Mouse (Mus musculus): ENCODE measurements around the gene Ncapd2. TPM values are rescaled to one million over a fixed set of nuclear protein-coding genes. Genes with fewer than 3 reads are reported as not detected.
A peak's percentile ranks its signal among the peaks of the same experiment; 100 is the strongest.

Gene Ncapd2
- polyA plus RNA-seq, 1 experiment from 2014 or later, result 5.9 TPM

- peaks cover 7% of the 10 kb centered on the region; the same call in 1 of the 2 replicates for H3K4me1 ChIP-seq (ENCODE audit: insufficient read depth, low read depth, low read length)
- TF ChIP-seq CTCF (IDR thresholded peaks at IDR 0.05), result no peak
- peak; percentile 20 for TF ChIP-seq EP300 (IDR thresholded peaks at IDR 0.05)
- H3K4me3 ChIP-seq (ENCODE audit: low read depth, low read length), result no peak overlapping the region
- 0 out of 2 replicates have a peak, but pooled peaks cover 7% of the 10 kb centered on the region for H3K36me3 ChIP-seq (ENCODE audit: insufficient read depth, low read length)
- DNase-seq (ENCODE audit: low spot score), result peak; percentile 74
- no peaks in the 10 kb centered on the region for H3K27me3 ChIP-seq (replicated peaks; ENCODE audit: insufficient read depth, low read length)
- ATAC-seq, result peak; percentile 18; the same call in 1 of the 2 replicates
- no peak overlapping the region for H3K4me2 ChIP-seq (replicated peaks; ENCODE audit: low read depth, low read length)
- WGBS, result 24% methylated on average over 22 of the region's 22 CpGs
- no peaks in the 10 kb centered on the region for H3K9me3 ChIP-seq (ENCODE audit: low read length)
- H3K27ac ChIP-seq (ENCODE audit: low read length), result 0 out of 2 replicates have a peak overlapping the region, but pooled peaks have one; percentile 38
- no peak overlapping the region for H3K9ac ChIP-seq (replicated peaks; ENCODE audit: low read depth)
Measured at GRCm38 (mm10) chr6:125160854-125161760, 30.4 kb downstream of the Ncapd2 start.

- no peak overlapping the region for H3K4me2 ChIP-seq (replicated peaks; ENCODE audit: low read depth, low read length)
- no peak overlapping the region for H3K9ac ChIP-seq (replicated peaks; ENCODE audit: low read depth)
- ATAC-seq (no peak), DNase-seq (ENCODE audit: low spot score) (no peak)
- H3K9me3 ChIP-seq (ENCODE audit: low read length), result no peaks in the 10 kb centered on the region
- H3K27ac ChIP-seq (ENCODE audit: low read length), result 0 out of 2 replicates have a peak overlapping the region, but pooled peaks have one; percentile 14
- no peak overlapping the region for H3K4me3 ChIP-seq (ENCODE audit: low read depth, low read length)
- no peak for TF ChIP-seq CTCF (IDR thresholded peaks at IDR 0.05)
- H3K4me1 ChIP-seq (ENCODE audit: insufficient read depth, low read depth, low read length), result peaks cover 7% of the 10 kb centered on the region; the same call in 1 of the 2 replicates
- no peaks in the 10 kb centered on the region for H3K27me3 ChIP-seq (replicated peaks; ENCODE audit: insufficient read depth, low read length)
- H3K36me3 ChIP-seq (ENCODE audit: insufficient read depth, low read length), result 0 out of 2 replicates have a peak, but pooled peaks cover 7% of the 10 kb centered on the region
- 60% methylated on average over 10 of the region's 10 CpGs for WGBS
Measured at GRCm38 (mm10) chr6:125160558-125160853, 31.0 kb downstream of the Ncapd2 start.

DNA sequence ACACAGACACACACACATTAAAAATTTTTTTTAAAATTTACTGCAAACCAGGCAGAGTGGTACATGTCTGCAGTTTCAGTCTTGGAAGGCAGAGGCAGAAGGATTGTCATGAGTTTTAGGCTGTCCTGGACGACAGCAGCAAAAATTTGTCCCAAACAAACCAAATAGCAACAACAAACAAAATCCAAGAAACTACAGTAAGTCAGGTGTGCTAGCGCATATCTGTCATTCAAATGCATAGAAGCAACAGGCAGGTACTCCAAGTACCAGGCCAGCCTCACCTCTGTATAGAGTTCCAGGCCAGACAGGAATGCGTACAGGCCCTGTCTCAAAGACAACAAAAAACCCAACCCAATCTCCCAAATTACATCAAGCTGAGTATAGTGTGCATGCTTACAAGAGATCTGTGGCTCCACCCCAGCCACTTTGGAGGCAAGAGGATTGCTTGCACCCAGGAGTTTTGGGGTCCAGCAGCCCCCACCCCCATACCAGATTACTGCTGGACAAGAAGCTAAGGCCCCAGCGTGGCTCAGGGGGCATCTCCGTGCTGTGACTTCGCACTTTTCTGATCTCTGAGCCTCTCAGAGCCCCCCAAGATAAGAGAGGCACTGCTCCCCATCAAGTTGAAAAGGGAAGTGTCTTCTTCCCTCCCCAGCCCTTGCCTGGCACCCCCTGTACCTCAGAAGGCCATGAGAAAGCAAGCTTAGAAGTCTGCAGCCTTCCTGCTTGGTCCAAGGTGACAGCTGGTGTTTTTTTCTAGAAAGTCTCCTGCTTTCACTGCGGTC lies 31.5 kb downstream of the Ncapd2 start:
- WGBS, result 74% methylated on average over 7 of the region's 7 CpGs
- Histone ChIP-seq H3K4me3 (ENCODE audit: low read depth, low read length) (no peak overlapping the region), H3K4me1 (ENCODE audit: insufficient read depth, low read depth, low read length) (peaks cover 7% of the 10 kb centered on the region; the same call in 1 of the 2 replicates), H3K9ac (replicated peaks; ENCODE audit: low read depth) (no peak overlapping the region), H3K36me3 (ENCODE audit: insufficient read depth, low read length) (0 out of 2 replicates have a peak, but pooled peaks cover 7% of the 10 kb centered on the region), H3K27ac (ENCODE audit: low read length) (0 out of 2 replicates have a peak overlapping the region, but pooled peaks have one; percentile 14), H3K9me3 (ENCODE audit: low read length) (no peaks in the 10 kb centered on the region), H3K27me3 (replicated peaks; ENCODE audit: insufficient read depth, low read length) (no peaks in the 10 kb centered on the region), H3K4me2 (replicated peaks; ENCODE audit: low read depth, low read length) (no peak overlapping the region)
- TF ChIP-seq EP300 (IDR thresholded peaks at IDR 0.05) (no peak), CTCF (IDR thresholded peaks at IDR 0.05) (no peak)
- no peak for ATAC-seq
- no peak for DNase-seq (ENCODE audit: low spot score)

- no peak overlapping the region for H3K9ac ChIP-seq (replicated peaks; ENCODE audit: low read depth)
- no peak overlapping the region for H3K27ac ChIP-seq (ENCODE audit: low read length)
- H3K36me3 ChIP-seq (ENCODE audit: insufficient read depth, low read length), result 0 out of 2 replicates have a peak, but pooled peaks cover 7% of the 10 kb centered on the region
- 86% methylated on average over 15 of the region's 15 CpGs for WGBS
- DNase-seq (ENCODE audit: low spot score), result no peak
- no peak for ATAC-seq
- H3K4me2 ChIP-seq (replicated peaks; ENCODE audit: low read depth, low read length), result no peak overlapping the region
- H3K9me3 ChIP-seq (ENCODE audit: low read length), result no peaks in the 10 kb centered on the region
- no peaks in the 10 kb centered on the region for H3K27me3 ChIP-seq (replicated peaks; ENCODE audit: insufficient read depth, low read length)
- TF ChIP-seq EP300 (IDR thresholded peaks at IDR 0.05) (no peak), CTCF (IDR thresholded peaks at IDR 0.05) (no peak)
- H3K4me1 ChIP-seq (ENCODE audit: insufficient read depth, low read depth, low read length), result peaks cover 6% of the 10 kb centered on the region; the same call in 1 of the 2 replicates
- H3K4me3 ChIP-seq (ENCODE audit: low read depth, low read length), result no peak overlapping the region
Measured at GRCm38 (mm10) chr6:125158944-125159492, 32.5 kb downstream of the Ncapd2 start.

- no peak for TF ChIP-seq CTCF (IDR thresholded peaks at IDR 0.05)
- TF ChIP-seq EP300 (IDR thresholded peaks at IDR 0.05), result no peak
- no peak for ATAC-seq
- Histone ChIP-seq H3K27me3 (replicated peaks; ENCODE audit: insufficient read depth, low read length) (no peaks in the 10 kb centered on the region), H3K4me1 (ENCODE audit: insufficient read depth, low read depth, low read length) (no peaks in the 10 kb centered on the region), H3K9me3 (ENCODE audit: low read length) (no peaks in the 10 kb centered on the region), H3K4me3 (ENCODE audit: low read depth, low read length) (no peak overlapping the region), H3K9ac (replicated peaks; ENCODE audit: low read depth) (no peak overlapping the region), H3K4me2 (replicated peaks; ENCODE audit: low read depth, low read length) (no peak overlapping the region), H3K36me3 (ENCODE audit: insufficient read depth, low read length) (0 out of 2 replicates have a peak, but pooled peaks cover 7% of the 10 kb centered on the region), H3K27ac (ENCODE audit: low read length) (no peak overlapping the region)
- WGBS, result 66% methylated on average over 7 of the region's 7 CpGs
- DNase-seq (ENCODE audit: low spot score), result no peak
Measured at GRCm38 (mm10) chr6:125156903-125157614, 34.4 kb downstream of the Ncapd2 start.
